Mouse (Mus musculus) MEL-GATA-1-ER (cell line): ENCODE results near the gene Defb28.

Experiments used
- DNase-seq: peaks from one replicate; pipeline ENCODE4 v3.0.0-alpha.2; 2012; ENCODE audit warnings: low read depth; ENCODE audit errors: extremely low read depth

The Defb28 gene

GRCm38 (mm10) chr2:152556655-152557054 is 38.6 kb downstream of the Defb28 start:
- no peak for DNase-seq

- DNase-seq = no peak
Measured at GRCm38 (mm10) chr2:152569038-152569437, 51.0 kb downstream of the Defb28 start, which contains the start of gene Gm17416. Gene Gm17416, plus strand, starts transcription at chr2:152569338.

GRCm38 (mm10) chr2:152569881-152570280 is 51.8 kb downstream of the Defb28 start:
- no peak for DNase-seq

GRCm38 (mm10) chr2:152570313-152570712 is 52.3 kb downstream of the Defb28 start:
- no peak for DNase-seq
